In genomic region chr4:65719610-65720009, GRCm38 (mm10) we compare ENCODE assay signal across 23 mouse cellular contexts.
DNase-seq lines count a peak whose midpoint lies in the region; ATAC-seq and TF ChIP-seq lines count a peak whose summit lies in the region.
"Had no signal": no experiment of that assay in that cellular context is flagged by ENCODE, and none has a peak within 500 bp of the region (broad histone marks: within the 10 kb centered on the region; RNA-seq: fewer than 3 reads in every experiment).

No protein-coding gene starts in this region.

- H3K36me3 ChIP-seq in hindbrain, embryonic 15.5 days = no peaks in the 10 kb centered on the region
- no peaks in the 10 kb centered on the region for H3K36me3 ChIP-seq in hindbrain, embryonic 12.5 days
- no peaks in the 10 kb centered on the region for H3K36me3 ChIP-seq in hindbrain, embryonic 16.5 days (ENCODE audit: control insufficient read depth, insufficient read depth, low read length)
- H3K36me3 ChIP-seq in hindbrain, postnatal 0 days (ENCODE audit: insufficient read depth, low read length) = no peaks in the 10 kb centered on the region
- H3K36me3 ChIP-seq: embryonic facial prominence, embryonic 12.5 days; embryonic facial prominence, embryonic 15.5 days; forebrain, embryonic 15.5 days; heart, embryonic 10.5 days; heart, embryonic 13.5 days; intestine, embryonic 15.5 days had no signal

- H3K9me3 ChIP-seq in hindbrain, embryonic 15.5 days = no peaks in the 10 kb centered on the region
- H3K9me3 ChIP-seq in hindbrain, embryonic 12.5 days (replicated peaks) = no peaks in the 10 kb centered on the region
- H3K9me3 ChIP-seq in hindbrain, embryonic 16.5 days (ENCODE audit: control insufficient read depth, low read length) = no peaks in the 10 kb centered on the region
- H3K9me3 ChIP-seq in hindbrain, postnatal 0 days (ENCODE audit: low read length) = no peaks in the 10 kb centered on the region
- H3K9me3 ChIP-seq: embryonic facial prominence, embryonic 12.5 days; embryonic facial prominence, embryonic 15.5 days; forebrain, embryonic 15.5 days; heart, embryonic 10.5 days; heart, embryonic 13.5 days; intestine, embryonic 15.5 days had no signal

- ATAC-seq in hindbrain, embryonic 15.5 days (ENCODE audit: low FRiP score, low read depth) = peak; percentile 65
- ATAC-seq in hindbrain, embryonic 12.5 days (ENCODE audit: low FRiP score) = no peak
- peak; percentile 67 for ATAC-seq in hindbrain, embryonic 16.5 days
- 0 out of 2 replicates have a peak, but pooled peaks have one; percentile 7 for ATAC-seq in hindbrain, postnatal 0 days
- ATAC-seq: CD4-positive, CD25-positive, alpha-beta regulatory T cell, adult 4 months; forebrain, embryonic 15.5 days; intestine, embryonic 15.5 days had no signal

- TF ChIP-seq CTCF in hindbrain, postnatal 0 days (IDR thresholded peaks at IDR 0.05; ENCODE audit: low read depth) = no peak

- no peak overlapping the region for H3K4me3 ChIP-seq in hindbrain, embryonic 15.5 days
- no peak overlapping the region for H3K4me3 ChIP-seq in hindbrain, embryonic 12.5 days
- H3K4me3 ChIP-seq in hindbrain, embryonic 16.5 days (ENCODE audit: low read length) = no peak overlapping the region
- H3K4me3 ChIP-seq in hindbrain, postnatal 0 days (ENCODE audit: low read length) = no peak overlapping the region
- H3K4me3 ChIP-seq: embryonic facial prominence, embryonic 12.5 days; embryonic facial prominence, embryonic 15.5 days; forebrain, embryonic 15.5 days; heart, adult 2 months; heart, embryonic 10.5 days; heart, embryonic 13.5 days; intestine, embryonic 15.5 days had no signal

- no peak overlapping the region for H3K4me2 ChIP-seq in hindbrain, embryonic 15.5 days
- H3K4me2 ChIP-seq in hindbrain, embryonic 12.5 days (replicated peaks) = no peak overlapping the region
- H3K4me2 ChIP-seq in hindbrain, embryonic 16.5 days (ENCODE audit: low read length) = no peak overlapping the region
- no peak overlapping the region for H3K4me2 ChIP-seq in hindbrain, postnatal 0 days (ENCODE audit: low read depth, low read length)
- H3K4me2 ChIP-seq: embryonic facial prominence, embryonic 12.5 days; embryonic facial prominence, embryonic 15.5 days; forebrain, embryonic 15.5 days; heart, embryonic 13.5 days; intestine, embryonic 15.5 days had no signal

- H3K9ac ChIP-seq in hindbrain, embryonic 15.5 days = no peak overlapping the region
- H3K9ac ChIP-seq in hindbrain, embryonic 12.5 days = no peak overlapping the region
- no peak overlapping the region for H3K9ac ChIP-seq in hindbrain, embryonic 16.5 days (ENCODE audit: low read depth, low read length)
- no peak overlapping the region for H3K9ac ChIP-seq in hindbrain, postnatal 0 days (replicated peaks; ENCODE audit: low read length)
- H3K9ac ChIP-seq: embryonic facial prominence, embryonic 12.5 days; embryonic facial prominence, embryonic 15.5 days; forebrain, embryonic 15.5 days; heart, embryonic 13.5 days; intestine, embryonic 15.5 days had no signal

- DNase-seq in hindbrain, postnatal 0 days (ENCODE audit: low spot score) = no peak
- DNase-seq in spleen, postnatal 36 days (ENCODE audit: low spot score in 2 of 2) = no peak
- DNase-seq in gastrocnemius, postnatal 4 days (ENCODE audit: low spot score in 2 of 2) = no peak
- DNase-seq: adrenal gland, adult 2 months; adrenal gland, postnatal 14 days; cerebellum, adult 11 months; cerebellum, adult 2 months; cerebellum, adult 9-11 months; cerebellum, postnatal 25 days; gastrocnemius, postnatal 25 days; heart, adult 2 months; heart, postnatal 14 days; heart, postnatal 4 days had no signal

- H3K27ac ChIP-seq in hindbrain, embryonic 15.5 days (replicated peaks) = no peak overlapping the region
- H3K27ac ChIP-seq in hindbrain, embryonic 12.5 days = no peak overlapping the region
- H3K27ac ChIP-seq in hindbrain, embryonic 16.5 days (ENCODE audit: low read depth, low read length) = no peak overlapping the region
- H3K27ac ChIP-seq in hindbrain, postnatal 0 days = no peak overlapping the region
- H3K27ac ChIP-seq: embryonic facial prominence, embryonic 12.5 days; embryonic facial prominence, embryonic 15.5 days; forebrain, embryonic 15.5 days; heart, adult 2 months; heart, embryonic 10.5 days; heart, embryonic 13.5 days; intestine, embryonic 15.5 days had no signal

- H3K4me1 ChIP-seq in hindbrain, embryonic 15.5 days (replicated peaks) = no peaks in the 10 kb centered on the region
- no peaks in the 10 kb centered on the region for H3K4me1 ChIP-seq in hindbrain, embryonic 12.5 days
- H3K4me1 ChIP-seq in hindbrain, embryonic 16.5 days (ENCODE audit: control insufficient read depth, insufficient read depth, low read depth, low read length) = no peaks in the 10 kb centered on the region
- no peaks in the 10 kb centered on the region for H3K4me1 ChIP-seq in hindbrain, postnatal 0 days (ENCODE audit: insufficient read depth, low read length)
- H3K4me1 ChIP-seq: embryonic facial prominence, embryonic 12.5 days; embryonic facial prominence, embryonic 15.5 days; forebrain, embryonic 15.5 days; heart, embryonic 10.5 days; heart, embryonic 13.5 days; intestine, embryonic 15.5 days had no signal

- 74% methylated on average over 2 of the region's 2 CpGs for WGBS in hindbrain, embryonic 15.5 days
- WGBS in hindbrain, embryonic 12.5 days = 85% methylated on average over 2 of the region's 2 CpGs
- WGBS in hindbrain, embryonic 16.5 days = 75% methylated on average over 2 of the region's 2 CpGs
- 73% methylated on average over 2 of the region's 2 CpGs for WGBS in hindbrain, postnatal 0 days

- H3K27me3 ChIP-seq in hindbrain, embryonic 15.5 days = no peaks in the 10 kb centered on the region
- no peaks in the 10 kb centered on the region for H3K27me3 ChIP-seq in hindbrain, embryonic 12.5 days
- no peaks in the 10 kb centered on the region for H3K27me3 ChIP-seq in hindbrain, embryonic 16.5 days (replicated peaks; ENCODE audit: control insufficient read depth, insufficient read depth, low read length)
- no peaks in the 10 kb centered on the region for H3K27me3 ChIP-seq in hindbrain, postnatal 0 days (ENCODE audit: insufficient read depth, low read length)
- H3K27me3 ChIP-seq: embryonic facial prominence, embryonic 12.5 days; embryonic facial prominence, embryonic 15.5 days; forebrain, embryonic 15.5 days; heart, embryonic 13.5 days; intestine, embryonic 15.5 days had no signal
